Mouse (Mus musculus): ENCODE results near the gene Tmem94. TPM values are rescaled to one million over a fixed set of nuclear protein-coding genes. Genes with fewer than 3 reads are reported as not detected.

Tmem94 gene
- total RNA-seq, 1 experiment from 2014 or later, result 17.1 TPM

GRCm38 (mm10) chr11:115764698-115765097, 535 bp upstream of the Tmem94 start:
- ATAC-seq (ENCODE audit: extremely low read depth, insufficient number of reproducible peaks, low FRiP score, poor library complexity, severe bottlenecking), result no peak

- ATAC-seq (ENCODE audit: extremely low read depth, insufficient number of reproducible peaks, low FRiP score, poor library complexity, severe bottlenecking), result peak; percentile 27; the same call in 1 of the 2 replicates
These were observed 441 bp downstream of the Tmem94 start for GRCm38 (mm10) chr11:115765607-115766141.

- no peak for ATAC-seq (ENCODE audit: extremely low read depth, insufficient number of reproducible peaks, low FRiP score, poor library complexity, severe bottlenecking)
These were observed 1.2 kb downstream of the Tmem94 start for GRCm38 (mm10) chr11:115766356-115766943.

- no peak for ATAC-seq (ENCODE audit: extremely low read depth, insufficient number of reproducible peaks, low FRiP score, poor library complexity, severe bottlenecking)
These were observed 1.7 kb downstream of the Tmem94 start for GRCm38 (mm10) chr11:115766981-115767380.

GRCm38 (mm10) chr11:115768896-115769295, 3.7 kb downstream of the Tmem94 start:
- ATAC-seq (ENCODE audit: extremely low read depth, insufficient number of reproducible peaks, low FRiP score, poor library complexity, severe bottlenecking), result no peak

- ATAC-seq (ENCODE audit: extremely low read depth, insufficient number of reproducible peaks, low FRiP score, poor library complexity, severe bottlenecking), result no peak
These were observed 9.4 kb downstream of the Tmem94 start for GRCm38 (mm10) chr11:115774653-115775052.

GRCm38 (mm10) chr11:115775821-115776665, 10.8 kb downstream of the Tmem94 start:
- no peak for ATAC-seq (ENCODE audit: extremely low read depth, insufficient number of reproducible peaks, low FRiP score, poor library complexity, severe bottlenecking)

- ATAC-seq (ENCODE audit: extremely low read depth, insufficient number of reproducible peaks, low FRiP score, poor library complexity, severe bottlenecking), result no peak
These were observed 11.7 kb downstream of the Tmem94 start for GRCm38 (mm10) chr11:115776954-115777353.

GRCm38 (mm10) chr11:115777487-115778335, 12.5 kb downstream of the Tmem94 start:
- ATAC-seq (ENCODE audit: extremely low read depth, insufficient number of reproducible peaks, low FRiP score, poor library complexity, severe bottlenecking), result no peak

GRCm38 (mm10) chr11:115779038-115779571, 13.9 kb downstream of the Tmem94 start:
- no peak for ATAC-seq (ENCODE audit: extremely low read depth, insufficient number of reproducible peaks, low FRiP score, poor library complexity, severe bottlenecking)

- ATAC-seq (ENCODE audit: extremely low read depth, insufficient number of reproducible peaks, low FRiP score, poor library complexity, severe bottlenecking), result no peak
These were observed 15.2 kb downstream of the Tmem94 start for GRCm38 (mm10) chr11:115780141-115781070.

GRCm38 (mm10) chr11:115786473-115786872, 21.2 kb downstream of the Tmem94 start:
- ATAC-seq (ENCODE audit: extremely low read depth, insufficient number of reproducible peaks, low FRiP score, poor library complexity, severe bottlenecking), result no peak

GRCm38 (mm10) chr11:115789787-115790186, 24.6 kb downstream of the Tmem94 start:
- no peak for ATAC-seq (ENCODE audit: extremely low read depth, insufficient number of reproducible peaks, low FRiP score, poor library complexity, severe bottlenecking)

GRCm38 (mm10) chr11:115791919-115792318, 26.7 kb downstream of the Tmem94 start:
- ATAC-seq (ENCODE audit: extremely low read depth, insufficient number of reproducible peaks, low FRiP score, poor library complexity, severe bottlenecking), result no peak

- no peak for ATAC-seq (ENCODE audit: extremely low read depth, insufficient number of reproducible peaks, low FRiP score, poor library complexity, severe bottlenecking)
These were observed 27.1 kb downstream of the Tmem94 start for GRCm38 (mm10) chr11:115792353-115792752.

GRCm38 (mm10) chr11:115796898-115797297, 31.7 kb downstream of the Tmem94 start:
- no peak for ATAC-seq (ENCODE audit: extremely low read depth, insufficient number of reproducible peaks, low FRiP score, poor library complexity, severe bottlenecking)

GRCm38 (mm10) chr11:115797665-115798064, 32.4 kb downstream of the Tmem94 start:
- no peak for ATAC-seq (ENCODE audit: extremely low read depth, insufficient number of reproducible peaks, low FRiP score, poor library complexity, severe bottlenecking)

- no peak for ATAC-seq (ENCODE audit: extremely low read depth, insufficient number of reproducible peaks, low FRiP score, poor library complexity, severe bottlenecking)
These were observed 35.7 kb downstream of the Tmem94 start for GRCm38 (mm10) chr11:115800981-115801380.

Measured in neutrophil, adult 5-6 weeks (primary cell).